ENCODE assay signal across 17 mouse cellular contexts in the genomic region with DNA sequence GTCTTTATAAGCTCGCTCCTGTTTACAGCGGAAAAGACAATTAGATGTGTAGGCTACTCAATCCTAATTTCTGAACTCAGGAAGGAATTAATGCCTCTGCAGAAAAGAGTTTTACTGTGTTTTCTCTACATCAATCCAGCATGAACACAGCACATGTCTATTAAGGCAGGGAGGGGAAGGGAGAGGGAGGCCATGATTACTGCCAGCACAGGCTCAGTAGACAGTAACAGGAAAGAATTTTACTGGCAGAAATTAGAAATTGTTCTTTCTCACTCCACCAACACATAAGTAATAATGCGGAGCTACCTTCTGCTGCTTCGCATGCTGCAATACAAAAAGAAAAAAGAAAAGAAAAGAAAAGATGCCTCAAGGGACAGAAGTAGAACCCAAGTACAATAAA.
"Had no signal": no experiment of that assay in that cellular context is flagged by ENCODE, and none has a peak within 500 bp of the region (broad histone marks: within the 10 kb centered on the region; RNA-seq: fewer than 3 reads in every experiment).

No protein-coding gene starts in this region.

- DNase-seq: gastrocnemius, adult 2 months; gastrocnemius, postnatal 10 days; gastrocnemius, postnatal 25 days; heart, adult 18-20 months; heart, postnatal 10 days; heart, postnatal 4 days; kidney, adult 18-20 months; kidney, adult 9 months; kidney, postnatal 10 days; kidney, postnatal 25 days; kidney, postnatal 4 days; left cerebral cortex, postnatal 4 days had no signal

- ATAC-seq: forebrain, embryonic 16.5 days; inflammation-experienced regulatory T-cells, adult 6 months; intestine, embryonic 15.5 days; intestine, postnatal 0 days; liver, embryonic 12.5 days had no signal
